Mouse (Mus musculus) neural tube, embryonic 13.5 days (tissue): ENCODE measurements at regions not wholly inside any gene's neighbourhood (a gene's known extent, or its start where the extent isn't known, plus 50 kb on each side); places are given as distances from the start of the nearest gene placed in this dataset.

Experiments
- ATAC-seq: fragments of 200-750 bp; cut with Nextera tagmentation; 2 replicates; pipeline ENCODE4 v1.8.0; 2017; ENCODE audit warnings: low read depth, mild to moderate bottlenecking, moderate TSS enrichment, moderate library complexity
- H3K27ac ChIP-seq: fragments of 300-500 bp; sonication (generic); replicated peaks from 2 replicates; pipeline ENCODE4 v1.5.1; 2015; ENCODE audit warnings: moderate library complexity, mild to moderate bottlenecking, inconsistent platforms
- H3K27me3 ChIP-seq: fragments of 300-500 bp; sonication (generic); 2 replicates; pipeline ENCODE4 v1.6.1; 2015; ENCODE audit warnings: mild to moderate bottlenecking, inconsistent platforms
- H3K36me3 ChIP-seq: fragments of 300-500 bp; sonication (generic); 2 replicates; pipeline ENCODE4 v1.6.1; 2015; ENCODE audit warnings: mild to moderate bottlenecking, inconsistent platforms
- H3K4me1 ChIP-seq: fragments of 300-500 bp; sonication (generic); replicated peaks from 2 replicates; pipeline ENCODE4 v1.6.1; 2015; ENCODE audit warnings: inconsistent platforms
- H3K4me2 ChIP-seq: fragments of 300-500 bp; sonication (generic); 2 replicates; pipeline ENCODE4 v1.6.1; 2015; ENCODE audit warnings: inconsistent platforms, mild to moderate bottlenecking, moderate library complexity
- H3K4me3 ChIP-seq: fragments of 300-500 bp; sonication (generic); 2 replicates; pipeline ENCODE4 v1.5.1; 2015; ENCODE audit warnings: mild to moderate bottlenecking, inconsistent platforms
- H3K9ac ChIP-seq: fragments of 300-500 bp; sonication (generic); 2 replicates; pipeline ENCODE4 v1.6.1; 2015; ENCODE audit warnings: moderate library complexity, mild to moderate bottlenecking, inconsistent platforms
- H3K9me3 ChIP-seq: fragments of 300-500 bp; sonication (generic); 2 replicates; pipeline ENCODE4 v1.6.1; 2016; ENCODE audit warnings: inconsistent platforms
- WGBS: fragments of 180-500 bp; shearing (Covaris S2); methylation state at CpG from one replicate; pipeline ENCODE4 v1.1.7; 2015; 5-methylcytosine and 5-hydroxymethylcytosine counted together

GRCm38 (mm10) chr1:119279261-119279660, 142.8 kb downstream of the Inhbb start:
- Histone ChIP-seq H3K4me3 (no peak overlapping the region), H3K27ac (no peak overlapping the region), H3K4me1 (no peaks in the 10 kb centered on the region), H3K9me3 (no peaks in the 10 kb centered on the region), H3K4me2 (no peak overlapping the region), H3K9ac (no peak overlapping the region), H3K36me3 (no peaks in the 10 kb centered on the region), H3K27me3 (no peaks in the 10 kb centered on the region; the same call in 1 of the 2 replicates)
- ATAC-seq: no peak
- WGBS: 84% methylated on average over 3 of the region's 3 CpGs

- H3K27ac ChIP-seq: no peak overlapping the region
- H3K4me1 ChIP-seq: no peaks in the 10 kb centered on the region
- WGBS: 83% methylated on average over 8 of the region's 8 CpGs
- H3K9me3 ChIP-seq: no peaks in the 10 kb centered on the region
- H3K4me2 ChIP-seq: no peak overlapping the region
- H3K9ac ChIP-seq: no peak overlapping the region
- H3K4me3 ChIP-seq: no peak overlapping the region
- no peak for ATAC-seq
- no peaks in the 10 kb centered on the region; the same call in 1 of the 2 replicates for H3K27me3 ChIP-seq
- H3K36me3 ChIP-seq: no peaks in the 10 kb centered on the region
These were observed 143.4 kb downstream of the Inhbb start for GRCm38 (mm10) chr1:119278528-119279201.

- H3K4me1 ChIP-seq: no peaks in the 10 kb centered on the region
These were observed 144.1 kb downstream of the Inhbb start for GRCm38 (mm10) chr1:119277990-119278389.

GRCm38 (mm10) chr1:119266013-119266412, 156.0 kb downstream of the Inhbb start:
- Histone ChIP-seq H3K9ac (no peak overlapping the region), H3K4me1 (peaks cover 12% of the 10 kb centered on the region), H3K27ac (no peak overlapping the region), H3K27me3 (no peaks in the 10 kb centered on the region), H3K36me3 (no peaks in the 10 kb centered on the region), H3K4me2 (no peak overlapping the region), H3K4me3 (no peak overlapping the region), H3K9me3 (peaks cover 13% of the 10 kb centered on the region)
- 89% methylated on average over 5 of the region's 5 CpGs for WGBS
- ATAC-seq: no peak

More at GRCm38 (mm10) chr1:119277990-119278389, 144.1 kb downstream of the Inhbb start:
- no peak overlapping the region for H3K27ac ChIP-seq
- no peak for ATAC-seq
- WGBS: 63% methylated on average over 4 of the region's 4 CpGs
- H3K27me3 ChIP-seq: no peaks in the 10 kb centered on the region; the same call in 1 of the 2 replicates
- no peak overlapping the region for H3K9ac ChIP-seq
- no peak overlapping the region for H3K4me3 ChIP-seq
- no peak overlapping the region for H3K4me2 ChIP-seq
- H3K36me3 ChIP-seq: no peaks in the 10 kb centered on the region
- H3K9me3 ChIP-seq: no peaks in the 10 kb centered on the region

- Histone ChIP-seq H3K4me2 (no peak overlapping the region), H3K9me3 (peaks cover 12% of the 10 kb centered on the region), H3K9ac (no peak overlapping the region), H3K27ac (no peak overlapping the region), H3K36me3 (no peaks in the 10 kb centered on the region), H3K4me1 (peaks cover 12% of the 10 kb centered on the region), H3K4me3 (no peak overlapping the region), H3K27me3 (no peaks in the 10 kb centered on the region)
- ATAC-seq: peak; percentile 63; the same call in 1 of the 2 replicates
- 57% methylated on average over 10 of the region's 10 CpGs for WGBS
These were observed 156.7 kb downstream of the Inhbb start for GRCm38 (mm10) chr1:119265192-119265891.

GRCm38 (mm10) chr1:119259455-119259854, 162.6 kb downstream of the Inhbb start:
- no peak for ATAC-seq
- Histone ChIP-seq H3K36me3 (no peaks in the 10 kb centered on the region), H3K9ac (no peak overlapping the region), H3K4me3 (no peak overlapping the region), H3K27me3 (no peaks in the 10 kb centered on the region), H3K27ac (no peak overlapping the region), H3K9me3 (peaks cover 6% of the 10 kb centered on the region), H3K4me1 (peaks cover 13% of the 10 kb centered on the region; the same call in 1 of the 2 replicates), H3K4me2 (no peak overlapping the region)
- 85% methylated on average over 9 of the region's 9 CpGs for WGBS

GRCm38 (mm10) chr1:119256769-119257168, 165.3 kb downstream of the Inhbb start:
- Histone ChIP-seq H3K9ac (no peak overlapping the region), H3K4me2 (no peak overlapping the region), H3K9me3 (peaks cover 2% of the 10 kb centered on the region), H3K4me3 (no peak overlapping the region), H3K27me3 (no peaks in the 10 kb centered on the region), H3K4me1 (peaks cover 13% of the 10 kb centered on the region; the same call in 1 of the 2 replicates), H3K36me3 (no peaks in the 10 kb centered on the region), H3K27ac (0 out of 2 replicates have a peak overlapping the region, but pooled peaks have one; percentile 67)
- 0 out of 2 replicates have a peak, but pooled peaks have one; percentile 7 for ATAC-seq
- WGBS: 69% methylated on average over 8 of the region's 8 CpGs

- H3K27ac ChIP-seq: peak overlapping the region; percentile 67
- peak; percentile 7 for ATAC-seq
- no peak overlapping the region for H3K9ac ChIP-seq
- H3K36me3 ChIP-seq: no peaks in the 10 kb centered on the region
- no peak overlapping the region for H3K4me2 ChIP-seq
- no peaks in the 10 kb centered on the region for H3K27me3 ChIP-seq
- 69% methylated on average over 5 of the region's 5 CpGs for WGBS
- peaks cover 13% of the 10 kb centered on the region; the same call in 1 of the 2 replicates for H3K4me1 ChIP-seq
- H3K9me3 ChIP-seq: no peaks in the 10 kb centered on the region
- H3K4me3 ChIP-seq: no peak overlapping the region
These were observed 166.0 kb downstream of the Inhbb start for GRCm38 (mm10) chr1:119256097-119256473.

- Histone ChIP-seq H3K36me3 (no peaks in the 10 kb centered on the region), H3K4me3 (no peak overlapping the region), H3K27me3 (no peaks in the 10 kb centered on the region), H3K9me3 (no peaks in the 10 kb centered on the region), H3K27ac (peak overlapping the region; percentile 67), H3K4me2 (no peak overlapping the region; the same call in 1 of the 2 replicates), H3K9ac (no peak overlapping the region), H3K4me1 (peaks cover 13% of the 10 kb centered on the region; the same call in 1 of the 2 replicates)
- whole genome bisulfite sequencing: 38% methylated on average over 20 of the region's 20 CpGs
- ATAC-seq: peak; percentile 91
These were observed 166.5 kb downstream of the Inhbb start for GRCm38 (mm10) chr1:119255386-119256096.

GRCm38 (mm10) chr1:119254928-119255327, 167.1 kb downstream of the Inhbb start:
- no peak overlapping the region for H3K9ac ChIP-seq
- no peaks in the 10 kb centered on the region for H3K36me3 ChIP-seq
- no peak overlapping the region for H3K4me3 ChIP-seq
- H3K27me3 ChIP-seq: no peaks in the 10 kb centered on the region
- peak; percentile 28 for ATAC-seq
- H3K4me2 ChIP-seq: no peak overlapping the region
- H3K27ac ChIP-seq: peak overlapping the region; percentile 74
- H3K9me3 ChIP-seq: no peaks in the 10 kb centered on the region
- peaks cover 13% of the 10 kb centered on the region; the same call in 1 of the 2 replicates for H3K4me1 ChIP-seq
- WGBS: 33% methylated on average over 5 of the region's 5 CpGs

GRCm38 (mm10) chr1:119253371-119253851, 168.6 kb downstream of the Inhbb start:
- H3K9me3 ChIP-seq: no peaks in the 10 kb centered on the region
- H3K4me2 ChIP-seq: no peak overlapping the region
- no peak for ATAC-seq
- H3K4me1 ChIP-seq: peaks cover 13% of the 10 kb centered on the region; the same call in 1 of the 2 replicates
- no peaks in the 10 kb centered on the region for H3K36me3 ChIP-seq
- 75% methylated on average over 7 of the region's 7 CpGs for WGBS
- no peak overlapping the region for H3K4me3 ChIP-seq
- H3K27me3 ChIP-seq: no peaks in the 10 kb centered on the region
- no peak overlapping the region for H3K27ac ChIP-seq
- H3K9ac ChIP-seq: no peak overlapping the region

GRCm38 (mm10) chr1:119252403-119252802, 169.6 kb downstream of the Inhbb start:
- no peaks in the 10 kb centered on the region for H3K9me3 ChIP-seq
- WGBS: 69% methylated on average over 6 of the region's 6 CpGs

More at GRCm38 (mm10) chr1:119252403-119252802, 169.6 kb downstream of the Inhbb start:
- Histone ChIP-seq H3K27me3 (no peaks in the 10 kb centered on the region), H3K27ac (no peak overlapping the region), H3K4me3 (no peak overlapping the region), H3K9ac (no peak overlapping the region), H3K4me2 (no peak overlapping the region), H3K36me3 (no peaks in the 10 kb centered on the region), H3K4me1 (peaks cover 13% of the 10 kb centered on the region; the same call in 1 of the 2 replicates)
- ATAC-seq: no peak
